Mouse (Mus musculus) adrenal gland, postnatal 36 days (tissue): Measurements from ENCODE around the gene Sipa1l3. TPM values are rescaled to one million over a fixed set of nuclear protein-coding genes. Genes with fewer than 3 reads are reported as not detected.

Source experiments
- DNase-seq, 2 experiments: peaks; one replicate each; pipeline ENCODE4 v3.0.0; 2021; ENCODE audit warnings: mixed read lengths in 1 of 2
- total RNA-seq, 2 experiments: library from RNA; stranded (reverse); gene quantifications; 2 replicates each; pipeline ENCODE4 v1.2.3; 2021

Sipa1l3 gene
- total RNA-seq, 2 experiments from 2014 or later = 29.5 to 30.7 TPM

- no peak for DNase-seq
These were observed 72.3 kb downstream of the Sipa1l3 start for GRCm38 (mm10) chr7:29446156-29446555.

GRCm38 (mm10) chr7:29444527-29444926 lies 73.9 kb downstream of the Sipa1l3 start:
- DNase-seq = no peak

GRCm38 (mm10) chr7:29444070-29444469 lies 74.4 kb downstream of the Sipa1l3 start:
- peak in 1 of 2 experiments; percentile 38 for DNase-seq

GRCm38 (mm10) chr7:29441793-29442192 lies 76.6 kb downstream of the Sipa1l3 start:
- DNase-seq = peak; percentile 59 to 64

GRCm38 (mm10) chr7:29441151-29441550 lies 77.3 kb downstream of the Sipa1l3 start:
- DNase-seq = no peak

GRCm38 (mm10) chr7:29438655-29439282 lies 79.7 kb downstream of the Sipa1l3 start:
- DNase-seq = peak; percentile 62 to 68

- DNase-seq = peak; percentile 52 to 53
These were observed 80.2 kb downstream of the Sipa1l3 start for GRCm38 (mm10) chr7:29438204-29438603.

- no peak for DNase-seq
These were observed 81.4 kb downstream of the Sipa1l3 start for GRCm38 (mm10) chr7:29437072-29437471.

- DNase-seq = no peak
These were observed 84.0 kb downstream of the Sipa1l3 start for GRCm38 (mm10) chr7:29434313-29435035.

GRCm38 (mm10) chr7:29433725-29434124 lies 84.7 kb downstream of the Sipa1l3 start:
- peak in 1 of 2 experiments; percentile 36 for DNase-seq

GRCm38 (mm10) chr7:29432947-29433553 lies 85.4 kb downstream of the Sipa1l3 start:
- DNase-seq = no peak

- DNase-seq = no peak
These were observed 86.1 kb downstream of the Sipa1l3 start for GRCm38 (mm10) chr7:29432180-29432946.

GRCm38 (mm10) chr7:29430739-29431211 lies 87.7 kb downstream of the Sipa1l3 start:
- DNase-seq = no peak

- DNase-seq = peak; percentile 61 to 66
These were observed 92.4 kb downstream of the Sipa1l3 start for GRCm38 (mm10) chr7:29426056-29426455.

- no peak for DNase-seq
These were observed 93.0 kb downstream of the Sipa1l3 start for GRCm38 (mm10) chr7:29425413-29425827.

GRCm38 (mm10) chr7:29424690-29425089 lies 93.8 kb downstream of the Sipa1l3 start:
- no peak for DNase-seq

GRCm38 (mm10) chr7:29421909-29422244 lies 96.6 kb downstream of the Sipa1l3 start:
- no peak for DNase-seq

- DNase-seq = no peak
These were observed 97.1 kb downstream of the Sipa1l3 start for GRCm38 (mm10) chr7:29421240-29421908.

- DNase-seq = no peak
These were observed 98.6 kb downstream of the Sipa1l3 start for GRCm38 (mm10) chr7:29419836-29420235.

- no peak for DNase-seq
These were observed 100.2 kb downstream of the Sipa1l3 start for GRCm38 (mm10) chr7:29418231-29418630.

GRCm38 (mm10) chr7:29417332-29418069 lies 100.9 kb downstream of the Sipa1l3 start:
- DNase-seq = no peak
